Mouse (Mus musculus) ovary, postnatal 36 days (tissue): ENCODE results near the gene Smco3.

Source experiments
- DNase-seq: peaks from one replicate; pipeline ENCODE4 v3.0.0; 2022; ENCODE audit warnings: low spot score, mixed read lengths

The Smco3 gene

DNA sequence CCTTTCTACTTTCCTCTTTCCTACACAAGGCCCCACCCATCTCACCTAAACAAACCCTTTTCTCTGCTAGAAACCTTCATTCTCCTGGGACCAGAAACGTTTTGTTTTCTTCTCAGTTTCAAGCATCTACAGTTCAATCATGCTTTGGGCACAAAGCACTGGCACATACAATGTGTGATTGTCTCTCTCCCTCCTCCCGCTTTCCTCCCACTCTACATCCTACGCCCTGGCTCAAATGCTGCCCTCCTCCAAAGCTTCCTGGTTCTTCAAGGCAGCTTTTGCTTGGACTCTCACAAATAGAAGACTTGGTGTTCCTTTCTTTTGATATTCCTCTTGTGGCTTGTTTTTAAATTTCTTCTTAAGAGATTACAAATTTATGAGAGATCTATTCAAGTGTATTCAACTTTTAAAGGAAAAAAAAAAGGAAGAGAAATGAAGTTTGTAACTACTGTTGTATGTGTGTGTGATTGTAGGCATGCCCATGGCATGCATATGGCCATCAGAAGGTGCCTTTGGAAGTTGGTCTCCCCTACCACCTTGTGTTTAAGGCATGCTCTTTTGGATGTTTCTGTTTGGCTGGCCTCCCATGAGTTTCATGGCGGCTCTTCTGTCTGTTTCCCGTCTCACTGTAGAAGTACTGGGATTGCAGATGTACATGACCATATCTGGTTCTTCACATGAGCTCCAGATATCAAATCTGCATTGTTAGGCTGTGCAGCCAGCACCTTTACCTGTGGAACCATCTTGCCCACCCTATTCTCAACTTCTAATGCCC is 10.6 kb upstream of the Smco3 start:
- DNase-seq: no peak

DNA sequence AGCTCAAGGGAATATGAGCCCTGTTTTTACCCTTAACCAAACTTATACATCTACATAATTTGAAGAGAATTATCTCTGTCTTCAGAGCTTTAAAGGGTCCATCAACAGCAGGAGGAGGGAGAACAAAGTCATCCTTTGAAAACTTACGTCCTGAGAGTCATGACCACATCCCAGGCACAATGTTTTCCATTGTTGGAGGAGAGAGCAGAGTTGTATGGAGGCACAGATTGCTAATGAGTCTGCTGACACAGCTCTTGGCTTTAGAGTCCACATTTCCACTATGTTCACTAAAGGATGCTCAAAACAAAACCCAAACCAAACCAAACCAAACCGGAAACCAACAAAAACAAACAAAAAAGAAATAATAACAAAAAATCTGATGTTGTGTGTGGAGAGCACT is 9.7 kb upstream of the Smco3 start:
- DNase-seq: no peak

DNA sequence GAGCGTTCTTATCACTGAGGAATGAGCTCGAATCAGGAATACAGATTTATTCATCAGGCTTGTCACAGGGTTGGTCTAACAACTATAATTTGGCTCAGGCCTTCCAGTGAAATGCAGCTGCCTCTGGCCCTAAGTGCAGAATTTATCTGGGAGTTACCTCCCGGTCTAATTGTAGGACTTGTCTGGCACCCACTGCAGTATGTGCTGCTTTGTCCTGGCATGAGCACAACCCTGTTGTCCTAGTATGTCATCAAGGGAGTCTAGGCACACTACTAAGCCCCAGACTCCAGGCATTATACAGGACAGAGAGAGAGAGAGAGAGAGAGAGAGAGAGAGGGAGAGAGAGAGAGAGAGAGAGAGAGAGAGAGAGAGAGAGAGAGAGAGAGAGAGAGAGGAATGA is 2.1 kb upstream of the Smco3 start:
- DNase-seq: no peak

DNA sequence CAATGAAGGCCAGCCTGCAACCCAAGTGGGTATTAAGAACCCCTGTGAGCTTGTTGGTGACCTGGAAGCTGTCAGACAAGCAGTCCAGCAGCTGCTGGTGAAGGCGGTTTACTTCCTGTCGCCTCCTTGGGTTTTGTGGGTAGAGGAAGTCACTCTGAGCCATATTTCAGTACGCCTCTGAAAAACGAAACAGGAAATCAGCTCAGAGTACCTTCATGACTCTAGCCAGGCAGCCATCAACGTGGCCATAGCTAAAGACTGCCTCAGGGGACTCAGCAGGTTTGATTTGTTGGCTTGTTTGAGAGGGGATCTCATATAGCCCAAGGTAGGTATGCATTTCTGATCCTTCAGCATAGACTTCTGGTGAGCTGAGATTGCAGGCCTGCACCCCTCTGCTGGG is 3.5 kb downstream of the Smco3 start:
- no peak for DNase-seq

DNA sequence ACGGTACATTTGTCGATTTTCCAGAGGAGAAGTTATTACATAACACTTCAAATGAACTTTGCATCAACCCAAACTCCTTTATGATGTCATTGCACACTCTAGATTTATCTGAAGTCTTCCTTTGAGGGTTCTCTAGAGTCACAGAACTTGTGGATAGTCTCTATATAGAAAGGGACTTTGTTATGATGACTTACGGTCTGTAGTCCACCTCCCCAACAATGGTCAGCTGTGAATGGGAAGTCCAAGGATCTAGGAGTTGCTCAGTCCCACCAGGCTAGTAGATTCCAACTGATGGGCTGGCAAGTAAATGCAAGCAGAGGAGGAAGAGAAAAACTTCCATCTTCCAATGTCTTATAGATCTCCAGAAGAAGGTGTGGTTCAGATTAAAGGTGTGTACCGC is 6.6 kb downstream of the Smco3 start:
- no peak for DNase-seq

DNA sequence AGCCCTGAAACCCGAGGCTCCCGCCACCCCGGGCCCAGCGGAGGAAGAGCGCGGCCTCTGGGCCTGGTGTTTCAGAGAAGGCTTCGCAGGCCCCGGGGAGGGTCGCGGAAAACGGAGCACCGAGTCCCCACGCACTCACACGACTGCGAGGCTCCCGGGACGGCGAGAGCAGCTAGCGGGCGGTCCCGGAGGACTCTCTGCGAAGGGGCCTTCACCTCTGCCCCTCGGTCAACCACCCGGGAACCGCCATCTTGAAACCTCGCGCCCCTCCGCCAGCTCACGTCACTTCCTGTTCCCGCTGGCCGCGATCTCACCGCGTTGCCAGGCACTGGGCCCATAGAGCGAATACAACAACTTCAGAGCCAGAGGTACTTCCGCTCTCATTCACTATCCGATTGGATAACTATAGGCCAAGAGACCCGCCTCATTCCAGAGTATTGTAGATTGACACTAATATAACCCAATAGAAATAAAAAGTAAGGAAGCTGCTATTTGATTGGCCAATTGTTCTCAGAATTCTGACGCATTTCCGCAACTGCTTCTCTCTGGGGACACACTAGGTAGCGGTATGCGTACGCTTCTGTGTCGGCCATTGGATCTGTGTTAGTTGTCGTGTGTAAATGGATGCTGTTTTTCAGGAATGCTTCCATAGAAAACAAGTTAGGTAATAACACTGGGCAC is 7.2 kb downstream of the Smco3 start, which contains the start of gene Wbp11:
TSS of gene Wbp11 (minus strand) at position 353 of the 681 bp plus-strand sequence.
- DNase-seq: peak; percentile 92

DNA sequence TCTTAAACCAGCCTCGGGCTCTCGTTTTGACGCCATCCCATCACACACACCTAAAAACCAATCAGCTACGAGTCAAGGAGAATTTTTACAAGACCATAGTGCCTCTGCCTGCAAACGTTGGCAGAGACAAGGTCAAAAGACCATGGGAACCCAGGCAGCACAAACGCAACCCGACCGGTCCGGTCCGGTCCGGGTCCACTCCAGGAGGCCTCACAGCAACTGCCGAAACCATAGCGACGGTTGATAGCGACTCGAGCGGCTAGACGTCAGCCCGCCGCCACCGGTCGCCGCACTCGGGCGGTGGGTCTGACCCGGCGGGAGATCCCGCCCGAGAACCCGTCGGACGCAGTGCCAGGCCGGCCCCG is 7.8 kb downstream of the Smco3 start, which contains the start of gene BC049715:
TSS of gene BC049715 (plus strand) at position 111 of the 365 bp plus-strand sequence.
- no peak for DNase-seq

DNA sequence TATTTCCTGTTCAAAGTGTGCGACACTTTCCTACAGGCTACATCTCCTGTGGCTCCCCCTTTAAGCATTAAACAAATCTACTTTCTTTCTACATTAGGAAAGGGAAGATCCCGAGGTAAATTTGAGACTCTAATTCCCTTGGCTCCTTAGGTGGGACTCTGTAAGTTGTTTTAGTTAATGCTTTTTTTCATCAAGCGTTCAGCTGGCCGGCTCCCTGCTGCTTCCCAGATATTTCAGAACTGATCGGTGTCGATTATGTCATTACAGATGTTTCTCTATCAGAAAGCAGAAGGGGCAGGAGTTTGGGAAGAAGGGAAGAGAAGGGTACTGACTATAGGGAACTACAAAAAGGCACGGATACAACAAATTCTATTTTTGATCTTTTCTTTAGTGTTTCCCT is 8.1 kb downstream of the Smco3 start:
- no peak for DNase-seq

DNA sequence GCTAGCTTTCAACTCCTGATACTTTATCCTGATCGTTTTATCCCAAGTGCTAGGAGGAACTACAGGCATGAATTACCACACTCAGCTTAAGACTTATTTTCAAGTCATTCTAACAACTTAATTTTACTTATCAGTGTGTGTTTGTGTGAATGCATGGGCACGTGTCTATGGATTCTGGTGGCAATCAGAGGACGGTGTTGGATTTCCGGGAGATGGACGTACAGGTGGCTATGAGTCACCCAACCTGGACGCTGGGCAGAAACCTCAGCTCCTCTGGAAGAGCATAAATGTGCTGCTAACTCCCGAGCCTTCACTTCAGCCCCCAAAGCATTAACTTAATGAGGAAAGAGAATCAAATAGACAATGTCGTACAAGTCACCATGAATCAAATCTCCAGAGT is 10.3 kb downstream of the Smco3 start:
- no peak for DNase-seq

DNA sequence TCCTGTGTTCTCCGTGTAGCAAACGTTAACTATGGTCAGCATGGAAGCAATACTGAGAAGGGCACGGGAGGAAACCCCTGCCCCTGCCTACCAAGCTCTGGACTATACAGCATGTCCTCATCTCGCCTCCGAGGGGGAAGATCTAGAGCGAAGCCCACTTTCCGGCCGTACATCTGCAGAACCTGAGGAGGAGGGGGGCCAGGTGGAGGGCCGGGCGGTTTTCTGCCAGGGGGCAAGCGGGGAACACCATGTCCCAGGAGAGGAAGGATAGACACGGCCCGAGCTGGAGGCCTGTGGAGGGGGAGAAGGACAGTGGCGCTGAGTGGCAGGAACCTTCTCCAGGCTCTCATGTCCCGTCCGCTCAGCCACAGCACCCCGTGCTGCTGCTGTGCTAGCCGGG is 14.2 kb downstream of the Smco3 start:
- no peak for DNase-seq

DNA sequence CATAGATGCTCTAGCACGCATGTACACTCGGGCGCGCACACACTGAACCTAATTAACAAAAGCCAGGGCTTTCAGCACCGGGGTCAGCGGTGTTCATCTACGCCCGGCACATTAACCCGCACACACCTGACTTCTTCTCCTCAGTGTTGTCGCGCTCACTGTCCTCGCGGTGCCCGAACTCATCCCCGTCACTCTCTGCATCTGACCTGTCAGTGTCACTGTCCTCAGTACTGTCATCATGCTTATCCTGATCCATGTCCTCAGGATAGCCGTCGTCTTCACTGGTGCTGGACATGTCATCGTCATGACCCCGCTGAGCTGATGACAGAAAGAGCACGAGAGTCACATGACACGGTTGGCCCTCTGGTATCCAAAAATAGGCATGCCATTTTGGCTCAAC is 14.9 kb downstream of the Smco3 start:
- no peak for DNase-seq

DNA sequence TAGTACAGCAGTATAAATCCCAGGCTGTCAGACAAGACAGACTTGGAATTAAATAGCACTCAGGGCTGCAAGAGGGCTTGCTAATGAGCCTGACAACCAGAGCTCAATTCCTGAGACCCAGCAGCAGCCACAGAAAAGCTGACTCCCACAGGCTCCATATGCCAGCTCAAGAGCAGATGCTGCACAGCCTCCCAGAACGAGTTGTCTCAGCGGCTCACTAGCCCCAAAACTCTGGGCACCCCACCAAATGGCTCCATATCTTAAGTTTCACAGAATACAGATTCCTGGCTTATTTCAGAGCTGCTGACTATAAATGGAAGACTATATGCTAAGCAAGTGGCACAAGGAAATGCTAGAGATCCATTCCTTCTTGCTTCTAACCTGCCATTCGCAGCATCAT is 17.7 kb downstream of the Smco3 start:
- DNase-seq: no peak

DNA sequence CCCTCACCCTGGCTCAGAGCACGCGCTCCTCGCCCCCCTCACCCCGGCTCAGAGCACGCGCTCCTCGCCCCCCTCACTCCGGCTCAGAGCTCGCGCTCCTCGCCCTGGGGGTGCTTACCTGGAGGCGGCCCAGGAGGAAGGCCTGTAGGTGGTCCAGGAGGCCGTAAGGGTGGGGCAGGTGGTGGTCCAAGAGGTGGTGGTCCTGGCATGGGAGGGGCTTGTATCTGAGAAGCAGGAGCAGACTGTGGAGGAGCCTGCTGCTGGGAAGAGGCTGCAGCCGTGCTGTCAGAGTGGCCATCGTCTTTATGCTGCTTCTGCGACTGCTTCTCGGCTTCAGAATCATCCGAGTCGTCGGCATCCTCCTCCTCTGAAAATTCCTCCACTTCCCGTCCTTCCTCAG is 18.4 kb downstream of the Smco3 start:
- DNase-seq: no peak

DNA sequence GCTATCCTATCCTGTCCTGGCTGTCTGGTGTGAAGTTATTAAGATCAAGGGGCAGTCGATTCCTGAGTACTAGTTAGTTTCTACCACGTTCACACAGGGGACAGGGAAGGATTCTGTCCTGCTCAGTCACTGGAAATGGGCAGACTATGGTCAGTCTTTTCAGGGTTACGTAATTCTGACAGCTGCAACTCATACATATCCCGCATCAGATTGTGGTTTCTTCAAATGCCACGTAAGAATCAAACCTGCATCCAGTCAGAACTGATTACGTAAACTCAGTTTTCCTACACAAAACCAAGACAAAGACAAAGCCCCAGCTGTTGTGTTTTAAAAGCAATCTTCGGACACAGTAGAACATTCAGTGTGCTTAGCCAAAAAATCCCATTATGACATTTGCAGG is 19.9 kb downstream of the Smco3 start:
- DNase-seq: no peak

DNA sequence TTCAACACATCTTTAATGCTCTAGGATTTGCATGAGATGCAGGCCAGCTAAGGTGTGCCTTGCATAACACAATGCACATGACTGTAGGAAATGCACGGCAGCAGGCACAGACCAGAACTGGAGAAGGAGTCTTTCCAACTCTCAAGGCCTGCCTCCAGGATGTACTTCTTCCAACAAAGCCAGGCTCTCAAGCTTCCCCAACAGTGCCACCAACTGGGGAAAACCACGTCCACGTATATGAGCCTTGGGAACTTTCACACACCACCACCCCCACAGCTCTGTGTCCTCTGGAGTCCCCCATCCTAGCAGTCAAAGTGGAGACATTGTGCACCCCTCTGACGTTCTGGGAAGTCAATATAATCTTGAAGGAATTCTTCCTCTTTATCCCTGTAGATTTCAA is 22.1 kb downstream of the Smco3 start:
- no peak for DNase-seq

DNA sequence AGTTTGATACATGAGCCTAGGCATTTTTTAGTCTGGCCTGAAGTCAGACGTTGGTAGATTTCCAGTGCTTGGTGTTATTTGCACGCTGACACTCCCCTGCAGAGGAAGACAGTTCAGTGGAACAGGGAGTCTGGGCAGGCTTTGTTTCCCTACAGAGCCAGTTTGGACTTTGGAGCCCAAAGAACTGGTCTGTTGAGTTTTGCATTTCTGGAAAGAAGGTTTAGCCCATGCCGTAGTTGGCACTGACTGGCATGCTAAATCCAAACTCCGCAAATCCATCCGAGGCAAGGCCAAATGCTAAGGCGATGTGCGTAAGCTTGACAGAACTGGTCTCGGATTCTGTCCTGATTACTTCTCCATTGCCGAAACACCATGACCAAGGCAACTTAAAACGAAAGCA is 24.1 kb downstream of the Smco3 start:
- DNase-seq: no peak

DNA sequence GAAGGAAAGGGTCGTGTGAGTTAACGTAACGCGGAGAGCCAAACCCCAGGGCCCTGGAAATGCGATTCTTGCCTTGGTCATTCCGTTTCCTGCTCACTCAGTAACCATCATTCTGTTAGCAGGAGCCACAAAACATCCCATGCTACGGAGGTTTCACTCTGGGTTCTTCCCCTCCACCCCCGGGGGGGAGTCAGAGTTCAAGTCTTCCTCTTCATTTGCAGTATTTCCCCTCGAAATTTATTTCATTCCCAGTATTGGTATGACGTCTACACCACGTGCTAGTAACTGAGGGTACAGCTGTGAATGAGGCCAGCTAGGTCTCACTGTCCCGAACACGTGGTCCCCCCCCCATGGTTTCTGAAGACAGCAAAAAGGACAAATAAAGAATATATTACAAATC is 25.6 kb downstream of the Smco3 start:
- DNase-seq: no peak

DNA sequence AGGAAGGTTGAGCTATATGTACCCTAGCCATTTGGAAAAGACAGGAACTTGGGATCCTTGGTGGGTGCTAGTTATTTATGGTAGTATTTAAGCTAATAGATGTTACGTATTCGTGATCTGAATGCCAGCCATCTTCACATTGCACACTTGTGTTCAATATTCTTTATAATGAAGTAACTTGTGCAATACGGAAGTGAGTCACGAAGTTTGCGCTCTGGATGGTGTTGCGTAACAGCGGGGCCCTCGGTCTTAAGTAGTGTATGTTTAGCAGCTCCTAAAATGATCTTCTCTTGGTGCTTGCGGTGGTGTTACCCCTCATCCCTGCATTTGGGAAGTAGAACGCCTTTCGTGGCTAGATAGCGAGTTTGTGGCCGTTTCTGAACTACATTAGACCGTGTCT is 26.2 kb downstream of the Smco3 start:
- no peak for DNase-seq

DNA sequence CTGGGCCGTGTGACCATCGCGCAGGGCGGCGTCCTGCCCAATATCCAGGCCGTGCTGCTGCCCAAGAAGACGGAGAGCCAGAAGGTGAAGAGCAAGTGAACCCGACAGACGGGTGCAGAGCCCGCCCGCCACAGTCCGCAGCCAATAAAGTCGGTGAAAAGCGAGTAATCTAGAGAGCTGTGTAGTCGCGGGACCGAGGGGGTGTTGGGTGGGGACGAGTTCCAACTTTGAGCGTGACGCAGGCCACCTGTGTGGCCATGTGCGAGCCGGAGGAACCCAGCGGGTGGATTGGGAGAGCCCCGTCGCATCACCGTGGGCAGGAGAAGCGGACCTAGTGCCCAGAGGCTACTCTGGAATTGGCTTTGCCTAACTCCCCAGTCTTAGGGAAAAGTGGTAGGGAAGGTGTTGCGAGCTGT is 26.6 kb downstream of the Smco3 start:
- DNase-seq: no peak

DNA sequence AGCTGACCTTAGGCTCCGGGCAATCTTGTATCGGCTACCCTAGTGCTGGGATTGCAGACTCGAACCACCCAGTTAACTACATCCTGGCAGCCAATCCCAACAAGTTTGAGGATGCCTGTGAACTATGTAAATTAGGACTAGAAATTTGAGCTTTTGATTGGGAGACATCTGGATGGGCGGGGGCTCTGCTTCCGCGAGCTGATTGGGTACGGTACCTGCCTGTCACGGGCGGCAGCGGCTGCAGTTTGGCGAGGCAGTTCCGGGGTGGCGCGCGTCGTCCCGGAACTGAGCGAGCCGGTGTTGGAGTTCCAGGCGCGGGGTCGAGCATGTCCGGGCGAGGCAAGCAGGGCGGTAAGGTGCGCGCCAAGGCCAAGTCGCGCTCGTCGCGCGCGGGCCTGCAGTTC is 27.2 kb downstream of the Smco3 start, which contains the start of gene H2afj:
TSS of gene H2afj (plus strand) at position 231 of the 404 bp plus-strand sequence.
- DNase-seq: peak; percentile 99

DNA sequence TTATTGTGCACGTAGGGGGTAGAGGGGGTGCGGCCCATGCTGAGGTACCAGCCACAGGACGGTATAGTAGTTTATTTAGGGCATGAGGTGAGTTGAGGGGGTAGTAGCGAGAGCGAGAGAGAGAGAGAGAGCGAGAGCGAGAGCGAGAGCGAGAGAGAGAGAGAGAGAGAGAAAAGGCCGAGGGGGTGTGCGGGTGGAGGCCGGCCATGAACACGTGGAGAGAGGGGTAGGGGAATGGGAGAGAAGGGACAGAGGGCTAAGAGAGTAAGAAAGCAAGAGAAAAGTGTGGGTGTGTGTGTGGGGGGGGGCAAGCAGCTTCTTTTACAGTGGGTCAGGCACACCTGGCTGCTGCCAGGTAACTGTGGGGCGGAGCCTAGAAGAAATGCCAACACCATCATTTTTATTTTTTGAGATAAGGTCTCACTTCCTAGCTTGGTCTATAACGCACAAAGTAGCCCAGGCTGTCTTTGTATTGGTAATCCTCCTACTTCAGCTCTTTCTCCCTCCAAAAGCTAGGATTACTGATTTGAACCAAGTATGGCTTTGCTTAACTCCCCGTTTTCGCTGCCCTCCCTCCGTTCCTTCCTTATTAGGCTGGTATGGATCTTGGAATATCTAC is 27.7 kb downstream of the Smco3 start:
- no peak for DNase-seq

DNA sequence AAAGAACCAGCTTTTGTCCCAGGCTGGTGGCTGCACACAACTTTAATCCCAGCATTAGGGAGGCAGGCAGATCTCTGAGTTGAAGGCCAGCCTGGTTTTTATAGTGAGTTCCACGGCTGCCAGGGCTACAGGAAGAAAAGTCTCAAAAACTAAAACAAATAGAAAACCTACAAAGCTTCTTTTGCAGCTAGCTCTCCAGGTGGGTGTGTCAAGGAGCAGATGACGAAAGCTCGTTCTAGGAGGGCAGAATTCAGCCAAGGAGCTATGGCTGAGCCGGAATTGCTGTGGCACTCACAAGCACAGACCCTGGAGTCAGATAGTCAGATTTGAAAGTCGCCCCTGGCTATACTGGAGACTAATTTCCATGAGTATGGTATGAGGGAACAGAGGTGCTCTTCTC is 28.4 kb downstream of the Smco3 start:
- no peak for DNase-seq

DNA sequence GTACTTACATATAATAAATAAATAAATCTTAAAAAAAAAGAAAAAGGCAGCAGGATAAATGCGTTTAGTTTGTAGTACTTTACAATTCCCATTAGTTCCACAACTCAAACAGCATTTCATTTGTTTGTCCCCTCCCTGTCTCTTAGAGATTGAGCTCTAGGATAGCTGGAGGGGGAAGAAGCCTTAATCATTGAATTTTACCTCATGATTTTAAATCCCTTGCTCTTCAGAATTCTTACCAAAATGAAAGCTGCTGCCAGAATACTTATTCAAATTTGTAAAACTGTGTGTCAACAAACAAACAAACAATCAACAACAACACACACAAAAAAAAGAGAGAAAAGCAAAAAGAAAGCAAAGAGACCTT is 29.9 kb downstream of the Smco3 start:
- no peak for DNase-seq
